Mouse (Mus musculus) intestine, postnatal 0 days (tissue): ENCODE measurements at regions not wholly inside any gene's neighbourhood (a gene's known extent, or its start where the extent isn't known, plus 50 kb on each side); places are given as distances from the start of the nearest gene placed in this dataset.
"Not testable (repeated sequence)": the region's sequence is repeated elsewhere in the genome, so short reads cannot be mapped to it uniquely, and the experiment has no call there.

Experiments
- ATAC-seq: fragments of 200-750 bp; cut with Nextera tagmentation; 2 replicates; pipeline ENCODE4 v1.8.0; 2017; ENCODE audit warnings: mild to moderate bottlenecking, moderate TSS enrichment, moderate library complexity
- H3K27ac ChIP-seq: fragments of 300-500 bp; sonication (generic); 2 replicates; pipeline ENCODE4 v1.5.1; 2014; ENCODE audit warnings: mild to moderate bottlenecking, low read depth, low read length, moderate library complexity
- H3K27me3 ChIP-seq: fragments of 300-500 bp; sonication (generic); replicated peaks from 2 replicates; pipeline ENCODE4 v1.6.1; 2014; ENCODE audit warnings: low read length, mixed read lengths; ENCODE audit not compliant: control insufficient read depth, insufficient read depth
- H3K36me3 ChIP-seq: fragments of 300-500 bp; sonication (generic); 2 replicates; pipeline ENCODE4 v1.6.1; 2014; ENCODE audit warnings: mild to moderate bottlenecking, moderate library complexity; ENCODE audit not compliant: control insufficient read depth, insufficient read depth
- H3K4me1 ChIP-seq: fragments of 300-500 bp; sonication (generic); replicated peaks from 2 replicates; pipeline ENCODE4 v1.6.1; 2014; ENCODE audit warnings: antibody characterized with exemption, low read length, mixed read lengths; ENCODE audit not compliant: control insufficient read depth, insufficient read depth
- H3K4me2 ChIP-seq: fragments of 300-500 bp; sonication (generic); replicated peaks from 2 replicates; pipeline ENCODE4 v1.6.1; 2014; ENCODE audit warnings: low read depth, mild to moderate bottlenecking, moderate library complexity
- H3K4me3 ChIP-seq: fragments of 300-500 bp; sonication (generic); 2 replicates; pipeline ENCODE4 v1.5.1; 2014; ENCODE audit warnings: low read depth, low read length
- H3K9ac ChIP-seq: fragments of 300-500 bp; sonication (generic); 2 replicates; pipeline ENCODE4 v1.6.1; 2014; ENCODE audit warnings: mild to moderate bottlenecking, low read depth, low read length
- H3K9me3 ChIP-seq: fragments of 300-500 bp; sonication (generic); 2 replicates; pipeline ENCODE4 v1.6.1; 2016; ENCODE audit warnings: mixed run types; ENCODE audit not compliant: control insufficient read depth
- WGBS: fragments of 180-500 bp; shearing (Covaris S2); extraction: QIAGEN DNeasy Blood & Tissue Kit; methylation state at CpG from one replicate; pipeline ENCODE4 v1.1.7; 2014; 5-methylcytosine and 5-hydroxymethylcytosine counted together

DNA sequence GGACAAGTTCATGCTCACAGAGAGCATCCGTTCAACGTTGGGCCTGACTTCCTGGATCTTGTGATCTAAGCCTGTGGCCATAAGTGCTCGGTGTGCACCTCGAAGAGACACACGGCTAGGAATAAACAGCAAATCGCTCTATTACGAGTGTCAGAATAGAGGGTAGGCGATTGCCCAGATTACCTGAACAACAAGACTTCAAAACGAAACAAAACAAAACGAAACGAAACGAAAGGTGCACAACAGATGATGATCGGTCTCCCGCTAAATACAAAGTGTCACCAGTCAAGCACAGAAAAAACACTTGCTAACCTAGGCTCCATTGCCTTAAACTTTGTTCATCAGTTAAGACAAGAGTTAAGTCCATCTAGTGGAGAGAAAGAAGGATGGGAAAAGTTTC, 67.4 kb downstream of the Pdia4 start:
- not testable (repeated sequence) for ATAC-seq, H3K36me3 ChIP-seq, H3K9ac ChIP-seq, H3K4me2 ChIP-seq, H3K4me3 ChIP-seq, H3K27ac ChIP-seq, H3K4me1 ChIP-seq, H3K27me3 ChIP-seq, H3K9me3 ChIP-seq
- WGBS: 95% methylated on average over 8 of the region's 14 CpGs

DNA sequence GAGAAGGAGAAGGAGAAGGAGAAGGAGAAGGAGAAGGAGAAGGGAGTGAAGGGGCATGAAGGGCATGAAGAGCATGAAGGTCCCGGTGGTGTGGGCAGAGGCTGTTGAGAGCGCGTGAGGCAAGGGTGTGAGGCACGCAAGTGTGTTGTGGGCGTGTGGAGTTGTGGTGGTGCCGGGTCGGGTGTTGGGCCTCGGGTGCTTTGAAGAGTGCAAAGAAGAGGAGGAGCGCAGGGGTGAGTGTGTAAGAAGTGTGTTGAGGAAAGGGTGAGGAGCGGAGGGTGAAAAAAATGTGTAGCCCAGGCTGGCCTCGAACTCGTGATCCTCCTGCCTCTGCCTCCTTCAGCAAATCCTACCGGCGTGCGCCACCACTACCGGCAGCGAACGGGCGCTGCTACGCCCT, 69.4 kb downstream of the Pdia4 start:
- H3K36me3 ChIP-seq, H3K27me3 ChIP-seq, ATAC-seq, H3K4me2 ChIP-seq, H3K9me3 ChIP-seq, H3K27ac ChIP-seq, H3K4me3 ChIP-seq, H3K4me1 ChIP-seq, H3K9ac ChIP-seq: not testable (repeated sequence)
- 0% methylated on average over 3 of the region's 20 CpGs for WGBS

DNA sequence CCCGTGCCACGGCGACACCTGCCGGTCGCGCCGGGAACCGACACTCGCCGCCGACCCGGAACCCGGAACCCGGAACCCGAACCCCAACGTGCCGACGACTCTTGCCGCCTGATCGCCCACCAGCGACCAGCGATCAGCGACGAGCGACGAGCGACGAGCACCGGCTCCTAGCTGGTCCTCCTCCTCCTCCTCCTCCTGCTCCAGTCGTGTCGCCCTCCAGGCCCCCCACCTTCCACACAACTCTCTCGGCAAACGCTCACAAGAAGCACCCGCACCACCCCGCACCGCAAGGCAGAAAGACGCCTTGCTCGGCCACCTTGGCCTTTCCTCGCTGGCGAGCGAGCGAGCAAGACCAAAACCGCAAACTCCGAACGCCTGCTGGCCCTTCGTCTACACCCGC, 73.0 kb downstream of the Pdia4 start:
- not testable (repeated sequence) for H3K36me3 ChIP-seq, H3K27ac ChIP-seq, H3K9me3 ChIP-seq, ATAC-seq, H3K9ac ChIP-seq, H3K4me1 ChIP-seq, H3K27me3 ChIP-seq
- H3K4me2 ChIP-seq: peak overlapping the region; percentile 63
- 5% methylated on average over 16 of the region's 47 CpGs for WGBS
- H3K4me3 ChIP-seq: peak overlapping the region; percentile 22; the same call in 1 of the 2 replicates

DNA sequence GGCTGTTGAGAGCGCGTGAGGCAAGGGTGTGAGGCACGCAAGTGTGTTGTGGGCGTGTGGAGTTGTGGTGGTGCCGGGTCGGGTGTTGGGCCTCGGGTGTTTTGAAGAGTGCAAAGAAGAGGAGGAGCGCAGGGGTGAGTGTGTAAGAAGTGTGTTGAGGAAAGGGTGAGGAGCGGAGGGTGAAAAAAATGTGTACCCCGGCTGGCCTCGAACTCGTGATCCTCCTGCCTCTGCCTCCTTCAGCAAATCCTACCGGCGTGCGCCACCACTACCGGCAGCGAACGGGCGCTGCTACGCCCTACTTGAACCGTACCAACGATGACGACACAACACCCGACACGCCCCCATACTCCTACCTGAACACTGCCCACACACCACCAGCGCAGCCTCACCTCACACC, 73.5 kb downstream of the Pdia4 start:
- H3K4me2 ChIP-seq, H3K36me3 ChIP-seq, H3K4me1 ChIP-seq, H3K4me3 ChIP-seq, H3K27me3 ChIP-seq, ATAC-seq, H3K9ac ChIP-seq, H3K9me3 ChIP-seq, H3K27ac ChIP-seq: not testable (repeated sequence)
- WGBS: 7% methylated on average over 11 of the region's 26 CpGs

DNA sequence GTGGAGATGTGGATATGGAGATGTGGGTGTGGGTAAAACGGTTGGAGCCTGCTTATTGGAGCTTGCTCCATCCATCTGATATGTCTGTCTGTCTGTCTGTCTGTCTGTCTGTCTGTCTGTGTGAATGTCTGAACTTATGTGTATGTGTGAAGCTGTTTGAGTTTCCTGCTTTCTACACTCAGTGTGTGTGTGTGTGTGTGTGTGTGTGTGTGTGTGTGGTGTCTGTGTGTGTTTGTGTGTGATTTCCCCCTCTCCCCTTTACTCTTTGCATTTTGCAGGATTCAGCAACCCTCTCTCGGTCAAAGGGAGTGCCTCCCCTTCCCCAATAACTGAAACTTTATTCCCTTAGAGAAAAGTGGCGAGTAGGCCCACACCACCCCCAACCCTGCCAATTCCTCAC, 75.3 kb downstream of the Pdia4 start:
- not testable (repeated sequence) for H3K4me3 ChIP-seq, ATAC-seq, H3K4me2 ChIP-seq, H3K27me3 ChIP-seq, H3K9me3 ChIP-seq, H3K27ac ChIP-seq, H3K4me1 ChIP-seq, H3K9ac ChIP-seq, H3K36me3 ChIP-seq
- no CpG with 5 or more reads among the region's 3 CpGs for WGBS
